Mouse (Mus musculus) midbrain, postnatal 0 days (tissue): Measurements from ENCODE around the gene Hddc2. TPM values are rescaled to one million over a fixed set of nuclear protein-coding genes. Genes with fewer than 3 reads are reported as not detected.
A peak's percentile ranks its signal among the peaks of the same experiment; 100 is the strongest.

Source experiments
- ATAC-seq: fragments of 200-750 bp; cut with Nextera tagmentation; 2 replicates; pipeline ENCODE4 v1.8.0; 2017; ENCODE audit warnings: moderate number of reproducible peaks, mild to moderate bottlenecking, moderate TSS enrichment, moderate library complexity; ENCODE audit not compliant: low FRiP score
- DNase-seq: peaks from one replicate; pipeline ENCODE4 v3.0.0-alpha.2; 2015; ENCODE audit warnings: low spot score
- H3K27ac ChIP-seq: fragments of 300-500 bp; sonication (generic); 2 replicates; pipeline ENCODE4 v1.5.1; 2014; ENCODE audit warnings: low read depth, mild to moderate bottlenecking, low read length, mixed read lengths
- H3K27me3 ChIP-seq: fragments of 300-500 bp; sonication (generic); 2 replicates; pipeline ENCODE4 v1.6.1; 2014; ENCODE audit warnings: low read length, control low read depth, mixed read lengths; ENCODE audit not compliant: insufficient read depth
- H3K36me3 ChIP-seq: fragments of 300-500 bp; sonication (generic); 2 replicates; pipeline ENCODE4 v1.6.1; 2014; ENCODE audit warnings: low read length, control low read depth, mixed read lengths; ENCODE audit not compliant: insufficient read depth
- H3K4me1 ChIP-seq: fragments of 300-500 bp; sonication (generic); 2 replicates; pipeline ENCODE4 v1.6.1; 2014; ENCODE audit warnings: mild to moderate bottlenecking, control low read depth, antibody characterized with exemption, low read length, mixed read lengths; ENCODE audit not compliant: insufficient read depth
- H3K4me2 ChIP-seq: fragments of 300-500 bp; sonication (generic); 2 replicates; pipeline ENCODE4 v1.6.1; 2014; ENCODE audit warnings: low read depth, mild to moderate bottlenecking, low read length, mixed read lengths; ENCODE audit not compliant: poor library complexity, severe bottlenecking
- H3K4me3 ChIP-seq: fragments of 300-500 bp; sonication (generic); 2 replicates; pipeline ENCODE4 v1.5.1; 2014; ENCODE audit warnings: low read depth, mild to moderate bottlenecking, low read length, moderate library complexity
- H3K9ac ChIP-seq: fragments of 300-500 bp; sonication (generic); replicated peaks from 2 replicates; pipeline ENCODE4 v1.6.1; 2014; ENCODE audit warnings: mild to moderate bottlenecking, low read length, moderate library complexity, mixed read lengths; ENCODE audit not compliant: poor library complexity, severe bottlenecking
- H3K9me3 ChIP-seq: fragments of 300-500 bp; sonication (generic); 2 replicates; pipeline ENCODE4 v1.6.1; 2016; ENCODE audit warnings: low read length, control low read depth
- CTCF ChIP-seq: IDR thresholded peaks from 2 replicates; pipeline ENCODE4 v1.5.1; 2016; ENCODE audit warnings: antibody characterized with exemption, mild to moderate bottlenecking
- WGBS: fragments of 180-500 bp; shearing (Covaris S2); extraction: QIAGEN DNeasy Blood & Tissue Kit; methylation state at CpG from one replicate; pipeline ENCODE4 v1.1.7; 2014; 5-methylcytosine and 5-hydroxymethylcytosine counted together
- polyA plus RNA-seq: library from polyadenylated mRNA; unstranded; fragments of >200 nt; fragmentation: Nextera tagmentation; extraction: Ambion mirVana; gene quantifications from 2 replicates; pipeline ENCODE4 v1.2.1, GENCODE M21; 2015
- total RNA-seq: library from RNA; depleted of rRNA; stranded (reverse); fragments of >200 nt; gene quantifications from 2 replicates; pipeline ENCODE4 v1.2.3, GENCODE M21; 2014

Gene Hddc2
- total and polyA plus RNA-seq, 2 experiments from 2014 or later, result 31.2 to 73.7 TPM

GRCm38 (mm10) chr10:31336432-31336831 lies 23.2 kb downstream of the Hddc2 start:
- H3K36me3 ChIP-seq, result no peaks in the 10 kb centered on the region
- no peaks in the 10 kb centered on the region for H3K9me3 ChIP-seq
- no peak for ATAC-seq
- H3K4me2 ChIP-seq, result no peak overlapping the region
- 89% methylated on average over 5 of the region's 5 CpGs for WGBS
- no peak overlapping the region for H3K4me3 ChIP-seq
- no peaks in the 10 kb centered on the region for H3K27me3 ChIP-seq
- H3K9ac ChIP-seq, result no peak overlapping the region
- H3K4me1 ChIP-seq, result no peaks in the 10 kb centered on the region
- H3K27ac ChIP-seq, result no peak overlapping the region
- no peak for TF ChIP-seq CTCF
- DNase-seq, result no peak

- no peaks in the 10 kb centered on the region for H3K27me3 ChIP-seq
- WGBS, result 89% methylated on average over 8 of the region's 8 CpGs
- H3K9me3 ChIP-seq, result no peaks in the 10 kb centered on the region
- H3K4me2 ChIP-seq, result no peak overlapping the region
- ATAC-seq, result no peak
- H3K4me3 ChIP-seq, result no peak overlapping the region
- no peak for TF ChIP-seq CTCF
- H3K9ac ChIP-seq, result no peak overlapping the region
- H3K27ac ChIP-seq, result no peak overlapping the region
- DNase-seq, result no peak
- no peaks in the 10 kb centered on the region for H3K4me1 ChIP-seq
- no peaks in the 10 kb centered on the region for H3K36me3 ChIP-seq
Measured at GRCm38 (mm10) chr10:31346401-31346800, 33.2 kb downstream of the Hddc2 start.

GRCm38 (mm10) chr10:31351056-31351455 lies 37.9 kb downstream of the Hddc2 start:
- 91% methylated on average over 2 of the region's 2 CpGs for WGBS
- Histone ChIP-seq H3K27me3 (no peaks in the 10 kb centered on the region), H3K27ac (no peak overlapping the region), H3K4me3 (no peak overlapping the region), H3K36me3 (no peaks in the 10 kb centered on the region), H3K4me1 (no peaks in the 10 kb centered on the region), H3K9ac (no peak overlapping the region), H3K4me2 (no peak overlapping the region), H3K9me3 (no peaks in the 10 kb centered on the region)
- ATAC-seq (no peak), DNase-seq (no peak)
- TF ChIP-seq CTCF, result no peak

GRCm38 (mm10) chr10:31352845-31353427 lies 39.8 kb downstream of the Hddc2 start:
- no peaks in the 10 kb centered on the region for H3K27me3 ChIP-seq
- no peak overlapping the region for H3K4me2 ChIP-seq
- H3K4me3 ChIP-seq, result no peak overlapping the region
- no peak for TF ChIP-seq CTCF
- H3K4me1 ChIP-seq, result no peaks in the 10 kb centered on the region
- DNase-seq, result peak; percentile 2
- WGBS, result 53% methylated on average over 1 of the region's 1 CpGs
- no peak overlapping the region for H3K9ac ChIP-seq
- ATAC-seq, result peak; percentile 50; the same call in 1 of the 2 replicates
- no peaks in the 10 kb centered on the region for H3K36me3 ChIP-seq
- no peaks in the 10 kb centered on the region for H3K9me3 ChIP-seq
- no peak overlapping the region for H3K27ac ChIP-seq

- H3K9me3 ChIP-seq, result no peaks in the 10 kb centered on the region
- H3K27me3 ChIP-seq, result no peaks in the 10 kb centered on the region
- ATAC-seq (no peak), DNase-seq (no peak)
- H3K27ac ChIP-seq, result no peak overlapping the region
- H3K36me3 ChIP-seq, result no peaks in the 10 kb centered on the region
- no peak overlapping the region for H3K9ac ChIP-seq
- H3K4me1 ChIP-seq, result no peaks in the 10 kb centered on the region
- WGBS, result 85% methylated on average over 2 of the region's 2 CpGs
- TF ChIP-seq CTCF, result no peak
- no peak overlapping the region for H3K4me2 ChIP-seq
- no peak overlapping the region for H3K4me3 ChIP-seq
Measured at GRCm38 (mm10) chr10:31354141-31354540, 41.0 kb downstream of the Hddc2 start.

GRCm38 (mm10) chr10:31354886-31355461 lies 41.8 kb downstream of the Hddc2 start:
- Histone ChIP-seq H3K27me3 (no peaks in the 10 kb centered on the region), H3K4me1 (no peaks in the 10 kb centered on the region), H3K4me2 (no peak overlapping the region), H3K36me3 (no peaks in the 10 kb centered on the region), H3K9me3 (no peaks in the 10 kb centered on the region), H3K27ac (no peak overlapping the region), H3K9ac (no peak overlapping the region), H3K4me3 (no peak overlapping the region)
- no peak for ATAC-seq
- no peak for DNase-seq
- no peak for TF ChIP-seq CTCF
- 73% methylated on average over 7 of the region's 7 CpGs for WGBS
